Mouse (Mus musculus) heart, adult 2 months (tissue): Measurements from ENCODE around the gene Slc44a2. TPM values are rescaled to one million over a fixed set of nuclear protein-coding genes. Genes with fewer than 3 reads are reported as not detected.

Source experiments
- DNase-seq, 2 experiments: peaks; one replicate each; pipeline ENCODE4 v3.0.0; 2021
- H3K27ac ChIP-seq: fragments of 200-600 bp; 2 replicates; pipeline ENCODE4 v1.8.1; 2022
- H3K27me3 ChIP-seq: fragments of 200-500 bp; 2 replicates; pipeline ENCODE4 v1.6.1; 2012; ENCODE audit warnings: mild to moderate bottlenecking, low read length, inconsistent platforms, mixed read lengths; ENCODE audit not compliant: control insufficient read depth, insufficient read depth
- H3K36me3 ChIP-seq: fragments of 200-500 bp; 2 replicates; pipeline ENCODE4 v1.6.1; 2012; ENCODE audit warnings: low read length, inconsistent platforms; ENCODE audit not compliant: control insufficient read depth, insufficient read depth
- H3K4me1 ChIP-seq: fragments of 200-500 bp; 2 replicates; pipeline ENCODE4 v1.6.1; 2011; ENCODE audit warnings: low read length; ENCODE audit not compliant: control insufficient read depth, insufficient read depth
- H3K4me3 ChIP-seq: fragments of 200-600 bp; 2 replicates; pipeline ENCODE4 v1.8.1; 2022
- H3K79me2 ChIP-seq: fragments of 200-500 bp; replicated peaks from 2 replicates; pipeline ENCODE4 v1.6.1; 2012; ENCODE audit warnings: mild to moderate bottlenecking, inconsistent platforms, low read length, moderate library complexity, mixed read lengths; ENCODE audit not compliant: control insufficient read depth, insufficient read depth
- H3K9ac ChIP-seq: fragments of 200-500 bp; 2 replicates; pipeline ENCODE4 v1.6.1; 2012; ENCODE audit warnings: low read depth, mild to moderate bottlenecking, control low read depth, inconsistent platforms, low read length, mixed read lengths
- CTCF ChIP-seq: fragments of 200-600 bp; IDR thresholded peaks from 2 replicates; pipeline ENCODE4 v1.8.1; 2022; ENCODE audit warnings: antibody characterized with exemption, mild to moderate bottlenecking, moderate library complexity
- EP300 ChIP-seq: fragments of 200-500 bp; IDR thresholded peaks from 2 replicates; pipeline ENCODE4 v1.6.1; 2011; ENCODE audit warnings: low read depth, low read length, control low read depth; ENCODE audit not compliant: insufficient read depth
- POLR2A ChIP-seq: fragments of 200-500 bp; IDR thresholded peaks from 2 replicates; pipeline ENCODE4 v1.6.1; 2011; ENCODE audit warnings: mild to moderate bottlenecking, low read depth, low read length, control low read depth; ENCODE audit not compliant: insufficient read depth
- WGBS: fragments of 180-500 bp; shearing (Covaris S2); methylation state at CpG from one replicate; pipeline ENCODE4 v1.1.7; 2018; 5-methylcytosine and 5-hydroxymethylcytosine counted together
- intact Hi-C: fragments of 180-260 bp; cut with DNase I; formaldehyde crosslinking; loops from one replicate; pipeline ENCODE4 v1.15.1; 2025
- polyA plus RNA-seq: library from polyadenylated mRNA; depleted of rRNA; stranded (reverse); fragments of >200 nt; gene quantifications from 2 replicates; pipeline ENCODE4 v1.2.3, GENCODE M21; 2012
- total RNA-seq, 2 experiments: library from RNA; stranded (reverse); gene quantifications; 2 replicates each; pipeline ENCODE4 v1.2.3; 2021

Gene Slc44a2
- total and polyA plus RNA-seq, 3 experiments: 77.0 to 89.5 (median 86.8) TPM

DNA sequence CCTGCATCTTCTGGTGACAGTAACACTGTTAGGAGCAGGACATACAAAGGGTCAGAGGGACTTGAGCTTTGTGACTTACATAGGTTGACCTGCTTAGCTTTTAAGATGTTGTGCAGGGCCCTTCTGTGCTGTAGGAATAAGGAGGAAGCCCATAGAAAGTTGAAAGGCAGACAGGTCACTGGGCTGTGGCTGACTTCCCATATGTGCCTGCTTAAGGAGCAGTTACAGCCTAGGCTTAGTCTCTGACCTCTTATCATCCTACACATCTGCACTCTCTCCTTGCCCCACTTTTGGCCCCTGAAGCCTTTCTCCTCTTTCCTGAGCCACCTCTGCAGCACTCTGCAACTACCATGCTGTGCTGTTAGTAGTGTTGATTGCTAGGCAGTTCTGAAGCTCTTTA lies 63.5 kb downstream of the Slc44a2 start:
- no peak for TF ChIP-seq EP300
- TF ChIP-seq POLR2A: no peak
- no peak for TF ChIP-seq CTCF
- H3K79me2 ChIP-seq: peaks cover 12% of the 10 kb centered on the region
- peaks cover 5% of the 10 kb centered on the region; the same call in 1 of the 2 replicates for H3K36me3 ChIP-seq
- no peak for DNase-seq
- H3K9ac ChIP-seq: no peak overlapping the region
- H3K4me3 ChIP-seq: no peak overlapping the region
- H3K27me3 ChIP-seq: no peaks in the 10 kb centered on the region
- no peak overlapping the region for H3K27ac ChIP-seq
- H3K4me1 ChIP-seq: no peaks in the 10 kb centered on the region
- intact Hi-C loops: no loop called here

DNA sequence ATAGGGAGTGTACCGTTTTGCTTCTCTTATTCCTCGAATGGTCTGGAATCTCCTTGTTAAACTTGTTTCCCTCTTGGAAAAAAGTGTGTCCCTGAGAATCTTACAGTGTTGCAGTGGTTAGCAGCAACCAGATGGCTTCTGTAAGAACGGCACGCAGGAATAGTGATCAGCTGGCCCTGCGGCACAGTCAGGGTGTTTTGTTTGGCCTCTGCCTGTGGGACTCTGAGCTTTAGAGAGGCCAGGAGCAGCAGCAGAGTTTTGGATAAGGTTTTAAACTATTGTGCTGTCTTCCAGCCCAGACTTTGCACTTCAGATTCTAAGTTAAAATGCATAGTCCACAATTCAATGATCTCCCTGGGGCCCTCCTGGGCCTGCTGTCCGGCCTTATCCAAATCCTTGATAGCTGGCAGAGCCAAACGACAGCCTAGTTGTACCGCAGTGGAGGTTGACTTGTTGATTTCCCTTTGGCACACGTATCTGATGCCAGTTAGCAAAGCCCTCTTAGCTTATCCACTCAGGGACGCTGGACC lies 72.2 kb downstream of the Slc44a2 start:
- H3K27me3 ChIP-seq: no peaks in the 10 kb centered on the region
- intact Hi-C loops: no loop called here
- peaks cover 1% of the 10 kb centered on the region; the same call in 1 of the 2 replicates for H3K4me1 ChIP-seq
- no peaks in the 10 kb centered on the region; the same call in 1 of the 2 replicates for H3K36me3 ChIP-seq
- no peak overlapping the region for H3K4me3 ChIP-seq
- 65% methylated on average over 10 of the region's 10 CpGs for WGBS
- H3K27ac ChIP-seq: no peak overlapping the region; the same call in 1 of the 2 replicates
- H3K9ac ChIP-seq: no peak overlapping the region
- no peaks in the 10 kb centered on the region for H3K79me2 ChIP-seq
- TF ChIP-seq POLR2A (no peak), EP300 (no peak), CTCF (no peak)
- DNase-seq: peak in 1 of 2 experiments; percentile 29

GRCm38 (mm10) chr9:21395692-21396091 lies 75.2 kb downstream of the Slc44a2 start:
- H3K36me3 ChIP-seq: no peaks in the 10 kb centered on the region; the same call in 1 of the 2 replicates
- H3K79me2 ChIP-seq: no peaks in the 10 kb centered on the region
- no peak overlapping the region for H3K9ac ChIP-seq
- intact Hi-C loops: no loop called here
- H3K27ac ChIP-seq: no peak overlapping the region
- TF ChIP-seq POLR2A: no peak
- TF ChIP-seq EP300: no peak
- TF ChIP-seq CTCF: no peak
- no peaks in the 10 kb centered on the region for H3K27me3 ChIP-seq
- peaks cover 1% of the 10 kb centered on the region; the same call in 1 of the 2 replicates for H3K4me1 ChIP-seq
- no peak overlapping the region for H3K4me3 ChIP-seq
- 88% methylated on average over 3 of the region's 3 CpGs for WGBS
- no peak for DNase-seq

- Histone ChIP-seq H3K36me3 (no peaks in the 10 kb centered on the region), H3K79me2 (no peaks in the 10 kb centered on the region), H3K27me3 (no peaks in the 10 kb centered on the region), H3K27ac (no peak overlapping the region), H3K4me3 (no peak overlapping the region), H3K4me1 (peaks cover 1% of the 10 kb centered on the region; the same call in 1 of the 2 replicates), H3K9ac (no peak overlapping the region)
- DNase-seq: no peak
- intact Hi-C loops: no loop called here
- 95% methylated on average over 3 of the region's 3 CpGs for WGBS
- TF ChIP-seq EP300: no peak
- TF ChIP-seq POLR2A: no peak
- no peak for TF ChIP-seq CTCF
Measured at GRCm38 (mm10) chr9:21397170-21397569, 76.7 kb downstream of the Slc44a2 start.

DNA sequence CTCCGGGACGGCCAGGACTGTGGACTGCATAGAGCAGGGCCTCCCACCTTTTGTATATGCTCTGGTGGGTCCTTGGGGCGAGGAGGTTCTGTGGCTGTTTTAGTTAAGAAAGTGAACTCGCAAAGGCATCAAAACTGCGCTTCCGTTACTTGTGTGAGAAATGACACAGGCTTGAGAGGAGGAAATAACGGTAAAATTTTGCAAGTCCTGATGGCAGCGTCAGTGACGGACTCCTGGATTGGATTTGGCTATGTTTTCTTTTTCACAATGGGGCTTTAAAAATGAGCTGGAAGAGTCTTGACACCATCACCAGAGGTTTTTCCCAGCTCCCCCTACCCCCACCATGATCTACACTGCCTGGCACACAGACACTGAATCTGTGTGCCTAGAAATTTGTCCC lies 80.5 kb downstream of the Slc44a2 start:
- Histone ChIP-seq H3K4me1 (no peaks in the 10 kb centered on the region), H3K27me3 (no peaks in the 10 kb centered on the region), H3K79me2 (no peaks in the 10 kb centered on the region), H3K4me3 (no peak overlapping the region), H3K27ac (no peak overlapping the region), H3K9ac (no peak overlapping the region), H3K36me3 (no peaks in the 10 kb centered on the region)
- TF ChIP-seq POLR2A: no peak
- TF ChIP-seq EP300: no peak
- TF ChIP-seq CTCF: no peak
- no peak for DNase-seq
- intact Hi-C loops: no loop called here
- WGBS: 94% methylated on average over 9 of the region's 9 CpGs

- Histone ChIP-seq H3K27ac (no peak overlapping the region), H3K9ac (no peak overlapping the region), H3K4me1 (no peaks in the 10 kb centered on the region), H3K4me3 (no peak overlapping the region), H3K79me2 (no peaks in the 10 kb centered on the region), H3K27me3 (no peaks in the 10 kb centered on the region), H3K36me3 (no peaks in the 10 kb centered on the region)
- no peak for TF ChIP-seq CTCF
- no peak for TF ChIP-seq POLR2A
- no peak for TF ChIP-seq EP300
- WGBS: 57% methylated on average over 11 of the region's 11 CpGs
- DNase-seq: peak in 1 of 2 experiments; percentile 21
- intact Hi-C loops: no loop called here
Measured at GRCm38 (mm10) chr9:21402764-21403253, 82.3 kb downstream of the Slc44a2 start.
